Mouse (Mus musculus) c-Kit-positive CD71-positive TER-119-positive erythroid progenitor cells, embryonic 14.5 days (primary cell): ENCODE results near the gene 2010300C02Rik.
"Not testable (repeated sequence)": the region's sequence is repeated elsewhere in the genome, so short reads cannot be mapped to it uniquely, and the experiment has no call there.

Source experiments
- DNase-seq: peaks from one replicate; pipeline ENCODE4 v3.0.0-alpha.2; 2013; ENCODE audit warnings: low spot score

2010300C02Rik gene

GRCm38 (mm10) chr1:37628749-37629148, 91.1 kb downstream of the 2010300C02Rik start:
- no peak for DNase-seq

GRCm38 (mm10) chr1:37624185-37624584, 95.7 kb downstream of the 2010300C02Rik start:
- DNase-seq, result no peak

- DNase-seq, result no peak
Measured at GRCm38 (mm10) chr1:37622049-37622448, 97.8 kb downstream of the 2010300C02Rik start.

- no peak for DNase-seq
Measured at GRCm38 (mm10) chr1:37619542-37619941, 100.3 kb downstream of the 2010300C02Rik start.

- no peak for DNase-seq
Measured at GRCm38 (mm10) chr1:37617047-37617446, 102.8 kb downstream of the 2010300C02Rik start.

GRCm38 (mm10) chr1:37616569-37616968, 103.3 kb downstream of the 2010300C02Rik start:
- no peak for DNase-seq

- DNase-seq, result no peak
Measured at GRCm38 (mm10) chr1:37615290-37616040, 104.4 kb downstream of the 2010300C02Rik start.

- no peak for DNase-seq
Measured at GRCm38 (mm10) chr1:37614836-37615235, 105.0 kb downstream of the 2010300C02Rik start.

GRCm38 (mm10) chr1:37614130-37614529, 105.8 kb downstream of the 2010300C02Rik start:
- DNase-seq, result no peak

- DNase-seq, result no peak
Measured at GRCm38 (mm10) chr1:37611032-37611431, 108.9 kb downstream of the 2010300C02Rik start.

GRCm38 (mm10) chr1:37610242-37610641, 109.6 kb downstream of the 2010300C02Rik start:
- no peak for DNase-seq

- DNase-seq, result not testable (repeated sequence)
Measured at GRCm38 (mm10) chr1:37605694-37606093, 114.2 kb downstream of the 2010300C02Rik start.

- DNase-seq, result no peak
Measured at GRCm38 (mm10) chr1:37603206-37603605, 116.7 kb downstream of the 2010300C02Rik start.

- DNase-seq, result no peak
Measured at GRCm38 (mm10) chr1:37602268-37602667, 117.6 kb downstream of the 2010300C02Rik start.

GRCm38 (mm10) chr1:37601461-37601860, 118.4 kb downstream of the 2010300C02Rik start:
- no peak for DNase-seq

- no peak for DNase-seq
Measured at GRCm38 (mm10) chr1:37600640-37601175, 119.2 kb downstream of the 2010300C02Rik start.

GRCm38 (mm10) chr1:37598986-37599385, 120.9 kb downstream of the 2010300C02Rik start:
- DNase-seq, result no peak

GRCm38 (mm10) chr1:37594812-37595211, 125.1 kb downstream of the 2010300C02Rik start:
- not testable (repeated sequence) for DNase-seq

- no peak for DNase-seq
Measured at GRCm38 (mm10) chr1:37585809-37586480, 133.9 kb downstream of the 2010300C02Rik start.

GRCm38 (mm10) chr1:37583795-37584464, 136.0 kb downstream of the 2010300C02Rik start:
- DNase-seq, result no peak

- no peak for DNase-seq
Measured at GRCm38 (mm10) chr1:37583167-37583566, 136.7 kb downstream of the 2010300C02Rik start.

- no peak for DNase-seq
Measured at GRCm38 (mm10) chr1:37579686-37580085, 140.2 kb downstream of the 2010300C02Rik start.
